Mouse (Mus musculus): ENCODE measurements at regions not wholly inside any gene's neighbourhood (a gene's known extent, or its start where the extent isn't known, plus 50 kb on each side); places are given as distances from the start of the nearest gene placed in this dataset.

DNA sequence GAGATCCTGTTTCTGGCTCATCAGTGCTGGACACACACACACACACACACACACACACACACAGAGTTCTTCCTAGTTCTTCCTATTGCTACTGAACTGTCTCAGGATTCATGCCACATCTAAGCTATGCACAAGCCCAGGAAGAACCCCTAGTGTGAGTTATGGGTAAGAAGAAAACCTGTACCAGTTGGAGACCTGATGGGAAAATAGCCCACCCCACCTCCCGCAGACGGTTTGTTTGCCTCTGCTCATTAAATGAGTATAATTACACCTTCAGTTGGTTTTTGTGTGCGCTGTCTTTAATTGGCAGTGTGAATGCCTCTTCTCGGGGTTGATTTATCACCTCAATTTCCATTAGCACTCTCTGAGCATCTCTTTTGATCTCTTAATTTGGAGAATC, 165.8 kb upstream of the Mocs1 start:
- Histone ChIP-seq H3K4me2 (ENCODE audit: low read depth, low read length) (no peak overlapping the region), H3K27me3 (ENCODE audit: control insufficient read depth, insufficient read depth, low read length) (no peaks in the 10 kb centered on the region), H3K9me3 (replicated peaks; ENCODE audit: control insufficient read depth, low read length) (no peaks in the 10 kb centered on the region), H3K4me1 (ENCODE audit: control insufficient read depth, insufficient read depth, low read length) (no peaks in the 10 kb centered on the region), H3K27ac (ENCODE audit: low read length) (no peak overlapping the region), H3K9ac (ENCODE audit: low read length) (no peak overlapping the region), H3K36me3 (ENCODE audit: control insufficient read depth, insufficient read depth, low read length) (no peaks in the 10 kb centered on the region), H3K4me3 (replicated peaks; ENCODE audit: low read length) (no peak overlapping the region)
- 60% methylated on average over 4 of the region's 4 CpGs for WGBS
- no peak for ATAC-seq (ENCODE audit: insufficient read depth, low FRiP score)

DNA sequence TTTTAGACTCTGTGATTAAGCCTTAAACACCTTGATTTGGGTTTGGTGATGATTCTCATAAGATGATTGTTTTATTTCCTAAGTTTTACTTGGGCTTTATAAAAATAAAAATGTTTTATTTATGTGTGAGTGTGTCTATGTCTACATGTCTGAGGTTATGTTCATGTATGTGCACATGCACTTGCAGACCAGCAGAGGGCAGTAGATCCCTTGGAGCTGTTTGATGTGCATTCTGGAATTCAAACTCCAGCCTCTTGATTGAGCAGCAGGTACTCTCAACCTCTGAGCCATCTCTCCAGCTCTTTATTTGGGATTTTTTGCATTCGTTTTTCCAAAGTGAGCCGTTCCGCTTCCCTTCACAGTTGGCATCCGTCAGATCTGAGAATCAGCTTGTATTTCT, 161.8 kb upstream of the Mocs1 start:
- no peaks in the 10 kb centered on the region for H3K4me1 ChIP-seq (ENCODE audit: control insufficient read depth, insufficient read depth, low read length)
- H3K9me3 ChIP-seq (replicated peaks; ENCODE audit: control insufficient read depth, low read length): no peaks in the 10 kb centered on the region
- no peaks in the 10 kb centered on the region for H3K36me3 ChIP-seq (ENCODE audit: control insufficient read depth, insufficient read depth, low read length)
- ATAC-seq (ENCODE audit: insufficient read depth, low FRiP score): no peak
- H3K27ac ChIP-seq (ENCODE audit: low read length): no peak overlapping the region
- no peaks in the 10 kb centered on the region for H3K27me3 ChIP-seq (ENCODE audit: control insufficient read depth, insufficient read depth, low read length)
- 85% methylated on average over 4 of the region's 4 CpGs for WGBS
- no peak overlapping the region for H3K4me2 ChIP-seq (ENCODE audit: low read depth, low read length)
- no peak overlapping the region for H3K4me3 ChIP-seq (replicated peaks; ENCODE audit: low read length)
- H3K9ac ChIP-seq (ENCODE audit: low read length): no peak overlapping the region

DNA sequence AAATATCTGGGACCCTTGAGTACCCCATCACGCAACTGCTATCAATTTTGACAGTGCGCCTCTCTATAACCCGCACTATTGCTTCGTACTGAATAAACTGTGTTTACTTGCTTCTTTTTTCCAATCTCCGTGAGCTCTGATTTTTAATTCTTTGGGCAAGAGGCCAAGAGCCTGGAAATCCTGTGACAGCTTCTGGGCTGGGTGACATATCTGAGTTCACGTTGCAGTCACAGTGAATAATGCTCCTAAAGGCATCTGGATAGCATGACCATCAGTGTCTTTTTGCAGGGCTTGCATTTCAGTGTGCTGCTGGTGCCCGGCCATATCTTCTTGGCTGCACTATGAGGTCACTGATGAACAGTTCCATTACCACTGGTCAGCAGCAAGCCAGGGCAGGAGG, 158.2 kb upstream of the Mocs1 start:
- Histone ChIP-seq H3K4me3 (replicated peaks; ENCODE audit: low read length) (no peak overlapping the region), H3K36me3 (ENCODE audit: control insufficient read depth, insufficient read depth, low read length) (no peaks in the 10 kb centered on the region), H3K4me1 (ENCODE audit: control insufficient read depth, insufficient read depth, low read length) (no peaks in the 10 kb centered on the region), H3K27me3 (ENCODE audit: control insufficient read depth, insufficient read depth, low read length) (no peaks in the 10 kb centered on the region), H3K9ac (ENCODE audit: low read length) (no peak overlapping the region), H3K9me3 (replicated peaks; ENCODE audit: control insufficient read depth, low read length) (no peaks in the 10 kb centered on the region), H3K4me2 (ENCODE audit: low read depth, low read length) (no peak overlapping the region), H3K27ac (ENCODE audit: low read length) (no peak overlapping the region)
- 51% methylated on average over 7 of the region's 7 CpGs for WGBS
- ATAC-seq (ENCODE audit: insufficient read depth, low FRiP score): no peak

DNA sequence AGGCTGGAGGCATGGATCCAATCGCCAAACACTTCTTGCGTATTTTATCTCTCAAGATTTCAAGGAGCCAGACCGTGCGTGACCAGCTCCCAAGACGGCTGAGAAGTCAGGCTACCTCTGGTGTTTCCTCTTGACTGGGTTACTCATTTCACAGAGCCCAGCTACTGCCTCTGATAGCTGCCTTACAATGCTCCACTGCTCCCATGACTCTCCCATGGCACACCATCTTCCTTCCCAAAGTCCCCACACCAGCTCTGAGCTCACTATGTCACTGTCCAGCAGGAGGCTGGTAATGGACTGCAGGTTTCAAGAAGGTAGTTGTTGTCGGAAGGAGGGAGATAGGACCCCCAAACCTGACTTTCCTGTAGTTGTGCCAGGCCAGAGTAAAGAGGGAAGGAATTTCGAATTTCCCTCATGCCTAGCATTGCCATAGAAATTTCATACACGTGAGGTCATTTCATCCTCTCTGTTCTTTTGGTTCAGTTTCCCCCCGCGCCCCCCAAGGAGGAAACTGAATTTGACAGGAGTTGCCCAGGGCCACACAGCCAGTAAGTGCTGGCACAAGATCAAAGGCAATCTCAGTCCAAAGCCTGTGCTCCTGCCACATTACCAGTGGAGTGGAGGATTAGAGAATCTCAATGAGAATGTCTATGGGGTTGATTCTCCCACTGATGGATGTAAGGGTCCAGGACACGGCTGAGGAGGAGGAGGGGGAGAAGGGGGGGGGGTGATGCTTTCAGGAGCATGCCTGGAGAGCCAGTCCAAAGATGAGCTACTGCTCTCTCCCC, 155.3 kb upstream of the Mocs1 start:
- no peaks in the 10 kb centered on the region for H3K4me1 ChIP-seq (ENCODE audit: control insufficient read depth, insufficient read depth, low read length)
- no peaks in the 10 kb centered on the region for H3K27me3 ChIP-seq (ENCODE audit: control insufficient read depth, insufficient read depth, low read length)
- H3K4me2 ChIP-seq (ENCODE audit: low read depth, low read length): no peak overlapping the region
- ATAC-seq (ENCODE audit: insufficient read depth, low FRiP score): no peak
- H3K4me3 ChIP-seq (replicated peaks; ENCODE audit: low read length): no peak overlapping the region
- no peak overlapping the region for H3K9ac ChIP-seq (ENCODE audit: low read length)
- no peaks in the 10 kb centered on the region for H3K9me3 ChIP-seq (replicated peaks; ENCODE audit: control insufficient read depth, low read length)
- H3K36me3 ChIP-seq (ENCODE audit: control insufficient read depth, insufficient read depth, low read length): no peaks in the 10 kb centered on the region
- WGBS: 78% methylated on average over 10 of the region's 11 CpGs
- no peak overlapping the region for H3K27ac ChIP-seq (ENCODE audit: low read length)

DNA sequence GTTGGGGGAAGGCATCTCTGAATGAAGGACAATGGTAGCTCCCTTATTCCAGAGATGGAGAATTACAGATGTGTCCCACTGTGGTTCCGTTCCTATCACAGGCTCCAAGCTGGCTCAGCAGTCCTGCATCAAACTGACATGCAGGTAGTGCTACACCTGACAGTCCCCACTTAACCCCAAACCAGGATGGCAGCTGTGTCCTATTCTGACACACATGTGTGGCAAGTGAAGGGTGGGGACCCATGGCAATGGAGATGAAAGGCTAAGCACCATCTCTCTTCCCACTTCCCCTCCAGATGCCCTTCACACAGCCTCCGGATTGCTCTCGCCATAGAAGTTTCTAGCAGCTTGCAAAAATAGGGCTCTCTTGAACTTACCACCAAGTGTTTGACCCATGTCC, 153.2 kb upstream of the Mocs1 start:
- H3K9ac ChIP-seq (ENCODE audit: low read length): no peak overlapping the region
- H3K9me3 ChIP-seq (replicated peaks; ENCODE audit: control insufficient read depth, low read length): no peaks in the 10 kb centered on the region
- no peak overlapping the region for H3K27ac ChIP-seq (ENCODE audit: low read length)
- H3K36me3 ChIP-seq (ENCODE audit: control insufficient read depth, insufficient read depth, low read length): no peaks in the 10 kb centered on the region
- H3K4me3 ChIP-seq (replicated peaks; ENCODE audit: low read length): no peak overlapping the region
- no peak overlapping the region for H3K4me2 ChIP-seq (ENCODE audit: low read depth, low read length)
- ATAC-seq (ENCODE audit: insufficient read depth, low FRiP score): no peak
- no peaks in the 10 kb centered on the region for H3K4me1 ChIP-seq (ENCODE audit: control insufficient read depth, insufficient read depth, low read length)
- H3K27me3 ChIP-seq (ENCODE audit: control insufficient read depth, insufficient read depth, low read length): no peaks in the 10 kb centered on the region
- WGBS: 90% methylated on average over 3 of the region's 3 CpGs

DNA sequence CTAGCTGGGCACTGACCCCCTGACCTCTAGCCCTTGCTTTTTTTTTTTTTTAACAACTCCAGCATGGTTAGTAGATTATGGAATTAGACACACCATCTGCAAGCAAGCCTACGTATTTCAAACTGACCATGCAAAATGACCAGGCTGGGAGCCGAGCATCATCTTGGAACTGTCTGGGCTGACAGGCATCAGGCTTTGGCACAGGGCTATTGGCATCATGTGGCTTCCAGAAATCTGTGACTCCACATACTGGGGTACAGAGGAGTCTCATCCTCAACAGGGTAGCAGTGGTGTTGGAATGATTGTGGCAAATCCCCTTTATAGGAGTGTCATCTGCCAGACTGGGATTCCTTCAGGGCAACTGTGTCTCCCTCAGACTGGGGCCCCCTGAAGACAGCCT, 152.7 kb upstream of the Mocs1 start:
- Histone ChIP-seq H3K9ac (ENCODE audit: low read length) (no peak overlapping the region), H3K4me3 (replicated peaks; ENCODE audit: low read length) (no peak overlapping the region), H3K36me3 (ENCODE audit: control insufficient read depth, insufficient read depth, low read length) (no peaks in the 10 kb centered on the region), H3K4me2 (ENCODE audit: low read depth, low read length) (no peak overlapping the region), H3K9me3 (replicated peaks; ENCODE audit: control insufficient read depth, low read length) (no peaks in the 10 kb centered on the region), H3K4me1 (ENCODE audit: control insufficient read depth, insufficient read depth, low read length) (no peaks in the 10 kb centered on the region), H3K27me3 (ENCODE audit: control insufficient read depth, insufficient read depth, low read length) (no peaks in the 10 kb centered on the region), H3K27ac (ENCODE audit: low read length) (no peak overlapping the region)
- ATAC-seq (ENCODE audit: insufficient read depth, low FRiP score): no peak
- WGBS: 84% methylated on average over 2 of the region's 2 CpGs

DNA sequence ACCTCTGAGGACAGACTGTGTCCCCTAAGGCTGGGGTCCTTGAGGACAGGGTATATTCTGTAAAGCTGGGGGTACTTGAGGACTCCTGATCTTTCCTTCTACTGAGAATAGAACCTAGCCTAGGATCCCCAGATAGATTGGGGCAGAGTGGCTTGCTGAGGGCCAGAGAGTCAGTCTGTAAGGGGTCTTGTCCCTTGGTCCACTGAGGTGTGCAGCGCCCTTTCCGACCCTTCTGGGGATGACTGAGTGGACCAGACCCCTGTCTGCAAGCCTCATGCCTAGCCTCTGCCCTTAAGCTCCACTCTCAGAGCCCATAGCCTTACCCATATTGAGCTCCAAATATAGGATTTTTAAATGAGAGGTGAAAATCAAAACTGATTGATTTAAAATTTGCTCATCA, 152.2 kb upstream of the Mocs1 start:
- Histone ChIP-seq H3K27me3 (ENCODE audit: control insufficient read depth, insufficient read depth, low read length) (no peaks in the 10 kb centered on the region), H3K36me3 (ENCODE audit: control insufficient read depth, insufficient read depth, low read length) (no peaks in the 10 kb centered on the region), H3K9me3 (replicated peaks; ENCODE audit: control insufficient read depth, low read length) (no peaks in the 10 kb centered on the region), H3K4me2 (ENCODE audit: low read depth, low read length) (no peak overlapping the region), H3K4me1 (ENCODE audit: control insufficient read depth, insufficient read depth, low read length) (no peaks in the 10 kb centered on the region), H3K4me3 (replicated peaks; ENCODE audit: low read length) (no peak overlapping the region), H3K9ac (ENCODE audit: low read length) (no peak overlapping the region), H3K27ac (ENCODE audit: low read length) (no peak overlapping the region)
- WGBS: 84% methylated on average over 2 of the region's 2 CpGs
- no peak for ATAC-seq (ENCODE audit: insufficient read depth, low FRiP score)

DNA sequence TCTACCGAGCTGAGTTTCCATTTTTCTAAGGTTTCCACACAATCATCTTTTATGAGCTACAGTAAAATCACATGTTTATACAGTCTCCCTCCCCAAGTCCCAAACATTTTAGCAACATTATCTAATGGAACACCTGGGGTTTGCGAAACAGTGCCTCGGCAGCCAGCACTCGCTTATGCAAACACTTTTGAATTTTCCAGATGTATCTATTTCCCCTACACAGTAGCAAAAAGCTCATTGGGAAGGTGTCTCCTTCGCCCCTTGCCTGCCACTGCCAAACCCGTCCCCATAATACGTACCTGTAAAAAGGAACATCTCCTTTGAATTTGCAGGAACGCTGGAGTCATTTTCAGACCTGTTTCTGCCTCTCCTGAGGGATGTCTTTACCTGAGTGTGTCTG, 149.6 kb upstream of the Mocs1 start:
- H3K4me1 ChIP-seq (ENCODE audit: control insufficient read depth, insufficient read depth, low read length): no peaks in the 10 kb centered on the region
- no peak for ATAC-seq (ENCODE audit: insufficient read depth, low FRiP score)
- H3K9ac ChIP-seq (ENCODE audit: low read length): no peak overlapping the region
- WGBS: 54% methylated on average over 8 of the region's 8 CpGs
- no peaks in the 10 kb centered on the region for H3K36me3 ChIP-seq (ENCODE audit: control insufficient read depth, insufficient read depth, low read length)
- no peaks in the 10 kb centered on the region for H3K27me3 ChIP-seq (ENCODE audit: control insufficient read depth, insufficient read depth, low read length)
- peak overlapping the region; percentile 9; the same call in 1 of the 2 replicates for H3K27ac ChIP-seq (ENCODE audit: low read length)
- no peak overlapping the region for H3K4me3 ChIP-seq (replicated peaks; ENCODE audit: low read length)
- no peaks in the 10 kb centered on the region for H3K9me3 ChIP-seq (replicated peaks; ENCODE audit: control insufficient read depth, low read length)
- no peak overlapping the region for H3K4me2 ChIP-seq (ENCODE audit: low read depth, low read length)

DNA sequence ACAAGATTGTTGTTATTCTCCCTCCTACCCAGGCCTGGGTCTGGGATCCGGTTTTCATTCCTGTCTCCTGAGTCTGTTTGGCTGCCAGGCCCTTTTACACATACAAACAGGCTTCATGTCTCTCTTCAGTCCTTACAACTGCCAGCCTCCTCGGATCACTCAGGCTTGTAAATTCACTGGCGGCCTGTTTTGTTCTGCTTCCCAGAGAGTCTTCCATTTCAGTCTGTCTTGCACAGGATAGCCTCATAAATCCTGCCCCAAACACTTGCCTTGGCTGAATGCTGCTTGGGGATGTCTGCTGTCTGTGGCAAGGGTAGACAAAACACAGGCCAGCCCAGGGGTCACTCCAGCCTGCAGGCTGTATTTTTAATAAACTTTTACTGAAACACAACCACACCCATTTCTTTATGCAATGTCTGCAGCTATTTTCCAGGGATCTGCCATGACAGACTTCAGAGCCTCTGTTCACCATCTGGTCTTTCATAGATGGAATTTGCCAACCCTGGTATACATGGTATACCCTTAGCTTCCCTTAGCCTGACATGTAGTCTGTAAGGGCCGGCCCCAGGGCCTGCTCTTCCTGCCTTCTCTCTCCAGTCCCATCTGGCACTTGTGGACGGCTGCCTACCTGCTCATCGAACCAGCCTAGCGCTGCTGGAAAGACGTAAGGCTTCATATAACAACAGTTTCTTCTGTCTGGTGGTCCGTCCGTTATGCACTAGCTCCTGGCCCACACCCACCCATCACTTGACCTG, 149.0 kb upstream of the Mocs1 start:
- Histone ChIP-seq H3K27ac (ENCODE audit: low read length) (peak overlapping the region; percentile 9; the same call in 1 of the 2 replicates), H3K9me3 (replicated peaks; ENCODE audit: control insufficient read depth, low read length) (no peaks in the 10 kb centered on the region), H3K9ac (ENCODE audit: low read length) (no peak overlapping the region), H3K4me2 (ENCODE audit: low read depth, low read length) (no peak overlapping the region), H3K36me3 (ENCODE audit: control insufficient read depth, insufficient read depth, low read length) (no peaks in the 10 kb centered on the region), H3K27me3 (ENCODE audit: control insufficient read depth, insufficient read depth, low read length) (no peaks in the 10 kb centered on the region), H3K4me3 (replicated peaks; ENCODE audit: low read length) (no peak overlapping the region), H3K4me1 (ENCODE audit: control insufficient read depth, insufficient read depth, low read length) (no peaks in the 10 kb centered on the region)
- ATAC-seq (ENCODE audit: insufficient read depth, low FRiP score): no peak
- 66% methylated on average over 10 of the region's 10 CpGs for WGBS

All from stomach, embryonic 16.5 days (tissue).